Mouse (Mus musculus) forebrain, embryonic 16.5 days (tissue): ENCODE data around the gene Arl4a. TPM values are rescaled to one million over a fixed set of nuclear protein-coding genes. Genes with fewer than 3 reads are reported as not detected.

Experiments
- ATAC-seq: fragments of 200-750 bp; cut with Nextera tagmentation; 2 replicates; pipeline ENCODE4 v1.8.0; 2017; ENCODE audit warnings: mild to moderate bottlenecking, moderate library complexity
- H3K27ac ChIP-seq: fragments of 300-500 bp; sonication (generic); 2 replicates; pipeline ENCODE4 v1.5.1; 2014; ENCODE audit warnings: low read length, control low read depth
- H3K27me3 ChIP-seq: fragments of 300-500 bp; sonication (generic); replicated peaks from 2 replicates; pipeline ENCODE4 v1.6.1; 2014; ENCODE audit warnings: low read length; ENCODE audit not compliant: control insufficient read depth, insufficient read depth
- H3K36me3 ChIP-seq: fragments of 300-500 bp; sonication (generic); 2 replicates; pipeline ENCODE4 v1.6.1; 2014; ENCODE audit not compliant: control insufficient read depth, insufficient read depth
- H3K4me1 ChIP-seq: fragments of 300-500 bp; sonication (generic); replicated peaks from 2 replicates; pipeline ENCODE4 v1.6.1; 2014; ENCODE audit warnings: low read length; ENCODE audit not compliant: control insufficient read depth, insufficient read depth
- H3K4me2 ChIP-seq: fragments of 300-500 bp; sonication (generic); 2 replicates; pipeline ENCODE4 v1.6.1; 2014; ENCODE audit warnings: mild to moderate bottlenecking, low read length, control low read depth
- H3K4me3 ChIP-seq: fragments of 300-500 bp; sonication (generic); replicated peaks from 2 replicates; pipeline ENCODE4 v1.5.1; 2014; ENCODE audit warnings: mild to moderate bottlenecking, low read length, control low read depth
- H3K9ac ChIP-seq: fragments of 300-500 bp; sonication (generic); replicated peaks from 2 replicates; pipeline ENCODE4 v1.6.1; 2014; ENCODE audit warnings: low read depth, low read length, control low read depth
- H3K9me3 ChIP-seq: fragments of 300-500 bp; sonication (generic); 2 replicates; pipeline ENCODE4 v1.6.1; 2016; ENCODE audit warnings: low read length; ENCODE audit not compliant: control insufficient read depth
- WGBS: fragments of 180-500 bp; shearing (Covaris S2); extraction: QIAGEN DNeasy Blood & Tissue Kit; methylation state at CpG from one replicate; pipeline ENCODE4 v1.1.7; 2014; 5-methylcytosine and 5-hydroxymethylcytosine counted together
- polyA plus RNA-seq: library from polyadenylated mRNA; unstranded; fragments of >200 nt; fragmentation: Nextera tagmentation; extraction: Ambion mirVana; gene quantifications from 2 replicates; pipeline ENCODE4 v1.2.1, GENCODE M21; 2015

Arl4a gene
- 73.3 and 74.0 TPM in 2 replicates for polyA plus RNA-seq

GRCm38 (mm10) chr12:40037876-40038463, at the start of gene Arl4a:
Gene Arl4a (minus strand): TSS chr12:40038025.
- Histone ChIP-seq H3K27me3 (no peaks in the 10 kb centered on the region), H3K4me1 (peaks cover 7% of the 10 kb centered on the region), H3K9me3 (no peaks in the 10 kb centered on the region), H3K9ac (peak within 1 kb of the TSS; percentile 76), H3K4me2 (peak within 1 kb of the TSS; percentile 69), H3K4me3 (peak within 1 kb of the TSS; percentile 77), H3K27ac (peak within 1 kb of the TSS; percentile 84), H3K36me3 (no peaks in the 10 kb centered on the region)
- WGBS, result under 1% methylated on average over 35 of the region's 68 CpGs
- peak; percentile 89 for ATAC-seq

DNA sequence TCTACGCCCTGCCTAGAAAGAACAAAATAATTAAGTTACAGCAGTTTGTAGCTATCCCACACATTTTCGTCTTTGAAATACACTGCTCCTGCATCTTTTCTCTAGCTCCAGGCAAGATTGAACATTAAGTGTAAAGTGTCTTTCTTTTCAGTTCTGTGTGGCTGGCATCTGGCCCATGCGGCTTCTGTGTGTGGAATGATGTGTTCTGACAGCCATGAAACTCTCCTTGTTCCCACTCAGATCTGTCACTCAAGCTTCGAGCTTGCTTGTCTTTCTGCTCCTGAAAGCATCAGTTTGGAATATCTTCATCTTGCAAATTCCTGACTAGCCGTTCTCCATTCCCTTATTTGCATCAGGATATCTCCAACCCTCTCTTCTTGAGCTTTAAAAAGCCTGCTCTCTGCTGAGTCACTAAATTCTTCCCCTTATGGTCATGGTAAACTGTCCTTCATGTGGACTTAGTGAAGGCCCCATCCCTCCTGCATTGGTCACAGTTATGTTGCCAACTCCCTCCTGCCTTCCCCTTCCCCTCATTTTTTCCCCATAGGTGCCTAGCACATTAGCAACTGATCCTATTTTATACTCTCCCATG, 48.0 kb upstream of the Arl4a start:
- no peak overlapping the region for H3K4me2 ChIP-seq
- H3K4me3 ChIP-seq, result no peak overlapping the region
- H3K27me3 ChIP-seq, result no peaks in the 10 kb centered on the region
- 43% methylated on average over 5 of the region's 5 CpGs for WGBS
- no peak overlapping the region for H3K9ac ChIP-seq
- 0 out of 2 replicates have a peak, but pooled peaks cover 3% of the 10 kb centered on the region for H3K4me1 ChIP-seq
- no peak overlapping the region for H3K27ac ChIP-seq
- 0 out of 2 replicates have a peak, but pooled peaks have one; percentile 49 for ATAC-seq
- H3K9me3 ChIP-seq, result no peaks in the 10 kb centered on the region
- no peaks in the 10 kb centered on the region for H3K36me3 ChIP-seq

GRCm38 (mm10) chr12:40082453-40083238, 44.8 kb upstream of the Arl4a start:
- H3K9me3 ChIP-seq, result no peaks in the 10 kb centered on the region
- H3K4me3 ChIP-seq, result no peak overlapping the region
- no peaks in the 10 kb centered on the region for H3K36me3 ChIP-seq
- H3K4me1 ChIP-seq, result 0 out of 2 replicates have a peak, but pooled peaks cover 3% of the 10 kb centered on the region
- WGBS, result 43% methylated on average over 5 of the region's 6 CpGs
- H3K9ac ChIP-seq, result no peak overlapping the region
- no peak overlapping the region for H3K27ac ChIP-seq
- H3K27me3 ChIP-seq, result no peaks in the 10 kb centered on the region
- H3K4me2 ChIP-seq, result no peak overlapping the region
- peak; percentile 72 for ATAC-seq

DNA sequence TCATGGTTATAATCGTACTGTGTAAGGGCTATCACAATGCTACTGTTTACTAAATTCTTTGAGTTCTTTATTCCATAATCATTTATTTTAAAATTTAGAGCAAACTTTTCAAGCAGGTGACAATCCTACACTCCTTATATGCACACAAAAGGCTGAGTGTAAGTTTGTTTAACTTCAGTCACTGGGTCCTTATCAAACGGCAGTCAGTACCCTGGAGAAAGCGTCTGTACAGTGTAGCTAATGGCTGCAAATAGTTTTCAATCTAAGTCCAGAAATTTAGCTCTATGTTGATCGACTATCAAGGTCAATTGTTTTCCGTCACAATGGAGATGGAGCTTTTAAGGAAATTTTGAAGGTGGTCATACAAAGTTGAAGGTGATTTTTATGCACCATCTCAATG, 44.2 kb upstream of the Arl4a start:
- Histone ChIP-seq H3K4me2 (no peak overlapping the region), H3K4me1 (0 out of 2 replicates have a peak, but pooled peaks cover 3% of the 10 kb centered on the region), H3K4me3 (no peak overlapping the region), H3K36me3 (no peaks in the 10 kb centered on the region), H3K27me3 (no peaks in the 10 kb centered on the region), H3K9me3 (no peaks in the 10 kb centered on the region), H3K9ac (no peak overlapping the region), H3K27ac (no peak overlapping the region)
- 79% methylated on average over 5 of the region's 5 CpGs for WGBS
- no peak for ATAC-seq

GRCm38 (mm10) chr12:40073660-40074059, 35.8 kb upstream of the Arl4a start:
- no peak overlapping the region for H3K27ac ChIP-seq
- ATAC-seq, result 0 out of 2 replicates have a peak, but pooled peaks have one; percentile 10
- no peaks in the 10 kb centered on the region for H3K9me3 ChIP-seq
- no peaks in the 10 kb centered on the region for H3K27me3 ChIP-seq
- no peaks in the 10 kb centered on the region for H3K36me3 ChIP-seq
- H3K4me1 ChIP-seq, result no peaks in the 10 kb centered on the region
- no peak overlapping the region for H3K4me3 ChIP-seq
- no peak overlapping the region for H3K4me2 ChIP-seq
- WGBS, result 63% methylated on average over 5 of the region's 5 CpGs
- H3K9ac ChIP-seq, result no peak overlapping the region

DNA sequence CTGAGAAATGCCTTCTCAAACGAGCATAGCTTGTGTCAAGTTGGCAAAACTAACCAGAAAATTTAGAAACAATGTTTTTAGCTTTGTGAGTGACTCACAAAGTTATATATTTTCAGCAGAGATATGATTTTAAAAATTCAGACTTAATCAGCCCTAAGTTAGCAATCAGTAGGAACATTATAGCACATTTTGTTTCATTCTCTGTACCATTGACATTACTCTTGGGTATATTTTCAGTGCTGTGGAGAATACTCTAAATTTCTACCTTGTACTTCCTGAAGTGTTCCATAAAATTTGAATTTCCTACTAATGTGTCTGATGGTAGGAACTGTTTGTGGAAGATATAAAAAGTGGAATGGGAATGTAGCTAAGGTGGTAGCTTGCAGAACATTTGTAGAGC, 9.2 kb upstream of the Arl4a start:
- WGBS, result 54% methylated on average over 1 of the region's 1 CpGs
- Histone ChIP-seq H3K4me2 (no peak overlapping the region), H3K27me3 (no peaks in the 10 kb centered on the region), H3K4me3 (no peak overlapping the region), H3K4me1 (no peaks in the 10 kb centered on the region), H3K36me3 (no peaks in the 10 kb centered on the region), H3K27ac (no peak overlapping the region), H3K9me3 (no peaks in the 10 kb centered on the region; the same call in 1 of the 2 replicates), H3K9ac (no peak overlapping the region)
- no peak for ATAC-seq

GRCm38 (mm10) chr12:40043816-40044585, 6.2 kb upstream of the Arl4a start:
- Histone ChIP-seq H3K4me1 (no peaks in the 10 kb centered on the region), H3K36me3 (no peaks in the 10 kb centered on the region), H3K9me3 (no peaks in the 10 kb centered on the region; the same call in 1 of the 2 replicates), H3K4me2 (no peak overlapping the region), H3K27me3 (no peaks in the 10 kb centered on the region), H3K27ac (no peak overlapping the region), H3K9ac (no peak overlapping the region), H3K4me3 (no peak overlapping the region)
- ATAC-seq, result no peak; the same call in 1 of the 2 replicates
- WGBS, result 45% methylated on average over 8 of the region's 8 CpGs

GRCm38 (mm10) chr12:40040067-40040466, 2.2 kb upstream of the Arl4a start:
- H3K4me1 ChIP-seq, result peaks cover 7% of the 10 kb centered on the region
- no peak overlapping the region for H3K9ac ChIP-seq
- no peak for ATAC-seq
- H3K4me2 ChIP-seq, result no peak overlapping the region
- no peak overlapping the region for H3K27ac ChIP-seq
- H3K9me3 ChIP-seq, result no peaks in the 10 kb centered on the region; the same call in 1 of the 2 replicates
- no peak overlapping the region for H3K4me3 ChIP-seq
- no peaks in the 10 kb centered on the region for H3K36me3 ChIP-seq
- no peaks in the 10 kb centered on the region for H3K27me3 ChIP-seq
